Mouse (Mus musculus) myocyte (in vitro differentiated cells): ENCODE measurements around the gene Arhgef7.

Experiments used
- E2F4 ChIP-seq: IDR thresholded peaks from one replicate; pipeline ENCODE4 v1.6.1; 2011; ENCODE audit warnings: mild to moderate bottlenecking, control low read depth, moderate library complexity; ENCODE audit not compliant: insufficient read depth
- MAX ChIP-seq: IDR thresholded peaks from one replicate; pipeline ENCODE4 v1.6.1; 2011; ENCODE audit warnings: low read depth, mild to moderate bottlenecking, control low read depth
- MYOD1 ChIP-seq, 3 experiments: IDR thresholded peaks; one replicate each; pipeline ENCODE4 v1.6.1; 2011; ENCODE audit warnings: control low read depth in 2 of 3, low read depth in 2 of 3, mild to moderate bottlenecking in 2 of 3, moderate library complexity in 1 of 3; ENCODE audit not compliant: insufficient read length in 2 of 3, control insufficient read depth in 1 of 3
- POLR2A ChIP-seq: IDR thresholded peaks from one replicate; pipeline ENCODE4 v1.6.1; 2011; ENCODE audit warnings: low read depth, mild to moderate bottlenecking, control low read depth, moderate library complexity; ENCODE audit not compliant: insufficient read length
- POLR2AphosphoS2 ChIP-seq: IDR thresholded peaks from one replicate; pipeline ENCODE4 v1.6.1; 2011; ENCODE audit warnings: low read depth, control low read depth; ENCODE audit not compliant: insufficient read length
- SRF ChIP-seq: IDR thresholded peaks from one replicate; pipeline ENCODE4 v1.6.1; 2011; ENCODE audit warnings: low read depth; ENCODE audit not compliant: control insufficient read depth, insufficient read length
- TCF12 ChIP-seq: IDR thresholded peaks from one replicate; pipeline ENCODE4 v1.6.1; 2011; ENCODE audit warnings: mild to moderate bottlenecking, control low read depth; ENCODE audit not compliant: poor library complexity, insufficient read depth, severe bottlenecking
- USF1 ChIP-seq: IDR thresholded peaks from one replicate; pipeline ENCODE4 v1.6.1; 2011; ENCODE audit warnings: low read depth, mild to moderate bottlenecking, control low read depth, moderate library complexity

- TF ChIP-seq POLR2A (no peak), USF1 (no peak), TCF12 (no peak), SRF (no peak), MYOD1 (IDR thresholded peaks at IDR 0.05; ENCODE audit: control insufficient read depth in 1 of 3, insufficient read length in 2 of 3, low read depth in 2 of 3) (no peak), MAX (no peak), POLR2AphosphoS2 (no peak), E2F4 (no peak)
These were observed 19.5 kb downstream of the Arhgef7 start for GRCm38 (mm10) chr8:11746850-11747600.
